Mouse (Mus musculus) spleen, postnatal 14 days (tissue): ENCODE measurements around the gene Gm10762.
"Not testable (repeated sequence)": the region's sequence is repeated elsewhere in the genome, so short reads cannot be mapped to it uniquely, and the experiment has no call there.

Experiments
- DNase-seq, 2 experiments: peaks; one replicate each; pipeline ENCODE4 v3.0.0; 2021 to 2022; ENCODE audit warnings: low spot score in 2 of 2

Gm10762 gene

DNA sequence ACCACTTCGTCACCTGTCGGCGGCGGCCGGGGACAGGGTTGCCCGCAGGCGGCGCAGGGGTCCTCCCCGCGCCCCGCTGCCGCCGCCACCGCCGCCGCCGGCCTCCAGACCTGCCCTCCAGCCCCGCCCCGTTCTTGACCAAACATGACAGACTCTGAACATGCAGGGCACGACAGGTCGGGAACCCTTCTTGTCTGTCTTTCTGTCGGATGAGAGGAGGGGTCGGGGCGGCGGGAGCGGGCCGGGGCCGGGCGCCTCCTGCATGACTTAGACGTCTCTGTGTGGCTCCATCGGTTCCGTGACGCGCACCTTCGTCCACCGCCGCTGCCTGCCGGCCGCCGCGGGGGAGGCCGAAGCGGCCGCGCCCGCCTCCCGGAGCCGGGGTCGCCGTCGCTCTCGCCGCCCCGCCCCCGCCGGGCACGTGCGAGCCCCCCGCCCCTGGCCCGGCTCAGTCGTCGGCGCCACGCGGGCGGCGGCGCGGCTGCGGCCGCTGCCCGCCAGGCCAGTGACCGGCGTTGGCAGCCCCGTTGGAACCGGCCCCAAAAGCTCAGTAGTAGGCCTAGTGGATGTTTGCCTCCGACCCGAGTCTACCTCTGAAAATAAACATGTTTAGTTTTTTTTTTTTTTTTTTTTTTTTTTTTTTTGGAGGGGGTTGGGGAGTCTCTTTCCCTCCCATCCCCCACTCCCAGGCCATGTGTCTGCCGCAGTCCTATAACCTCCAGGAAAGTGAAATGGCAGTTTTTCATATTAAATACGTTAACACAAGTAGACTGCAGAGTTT, at the start of gene Gm10762:
Gene Gm10762, minus strand, starts transcription at position 65 of the 781 bp plus-strand sequence.
- peak; percentile 71 to 72 for DNase-seq

DNA sequence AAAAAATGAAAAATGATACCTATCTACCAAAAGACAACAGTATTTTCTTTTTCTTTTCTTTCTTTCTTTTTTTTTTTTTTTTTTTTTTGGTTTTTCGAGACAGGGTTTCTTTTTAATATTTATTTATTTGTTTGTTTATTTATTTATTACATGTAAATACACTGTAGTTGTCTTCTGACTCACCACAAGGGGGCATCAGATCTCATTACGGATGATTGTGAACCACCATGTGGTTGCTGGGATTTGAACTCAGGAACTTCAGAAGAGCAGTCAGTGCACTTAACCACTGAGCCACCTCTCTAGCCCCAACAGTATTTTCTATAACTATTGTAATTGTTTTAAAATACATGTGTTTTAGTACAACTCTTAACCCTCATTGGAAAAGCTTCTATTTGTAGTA, 41.3 kb upstream of the Gm10762 start:
- not testable (repeated sequence) for DNase-seq

DNA sequence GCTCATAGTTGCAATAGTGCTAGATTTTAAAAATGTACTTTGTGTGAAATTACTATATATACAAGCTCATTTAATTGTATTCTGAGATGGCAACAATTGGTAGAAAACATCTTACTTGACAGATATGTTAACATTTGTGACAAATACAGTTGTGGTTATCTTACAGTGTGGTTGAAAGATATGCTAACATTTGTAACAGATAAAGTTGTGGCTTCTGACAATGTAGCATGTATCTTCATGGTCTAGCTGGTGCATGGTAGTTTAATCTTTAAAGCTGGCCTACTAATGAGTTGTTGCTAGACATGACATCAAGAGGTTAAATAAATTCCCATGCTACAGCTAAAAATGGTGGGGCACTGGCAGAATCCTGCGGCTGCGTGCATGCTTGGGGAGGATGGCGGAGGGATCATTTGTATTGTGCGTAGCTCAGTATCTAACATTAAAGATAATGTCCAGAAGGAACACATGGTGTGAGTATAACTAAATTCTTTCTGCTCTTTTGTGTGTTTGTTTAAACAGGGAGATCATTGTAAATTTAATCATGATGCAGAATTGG, 38.7 kb upstream of the Gm10762 start:
- no peak for DNase-seq

DNA sequence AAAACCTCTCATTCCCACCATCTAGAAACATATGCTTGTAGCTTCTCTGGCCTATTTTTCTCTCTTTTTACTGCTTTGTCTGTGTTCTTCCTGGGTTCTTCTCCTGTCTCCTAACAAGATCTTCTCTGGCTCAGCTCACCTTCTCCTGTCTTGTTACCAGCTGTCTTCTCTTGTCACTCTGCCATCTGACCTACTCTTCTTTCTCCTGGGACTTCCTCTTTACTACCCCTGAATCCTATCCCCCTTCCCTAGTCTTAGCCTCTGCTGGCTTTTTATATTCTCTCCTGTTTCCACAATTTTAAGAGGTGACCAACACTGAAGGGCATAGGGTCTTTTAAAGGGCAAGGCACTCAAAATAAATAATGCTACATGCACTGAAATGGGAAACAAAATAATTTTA, 37.3 kb upstream of the Gm10762 start:
- DNase-seq: no peak

DNA sequence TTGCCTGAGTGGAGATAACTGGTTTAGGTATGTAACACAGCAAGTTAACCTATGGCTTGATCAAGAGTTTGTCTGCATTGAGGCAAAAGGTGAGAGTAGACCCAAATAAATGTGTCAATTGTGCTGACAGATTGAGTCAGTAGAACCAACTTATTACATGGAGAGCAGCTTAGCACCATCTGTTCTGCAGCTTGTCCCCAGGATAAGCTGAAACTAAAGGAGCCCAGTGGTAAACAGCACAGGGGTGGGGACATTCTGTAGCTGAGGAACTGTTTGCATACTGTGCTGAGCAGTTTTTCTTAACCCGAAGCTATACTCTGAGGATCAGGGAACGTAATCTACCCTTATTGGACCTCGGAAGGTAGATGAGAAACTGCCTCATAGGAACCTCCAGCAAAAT, 17.2 kb upstream of the Gm10762 start:
- DNase-seq: no peak

DNA sequence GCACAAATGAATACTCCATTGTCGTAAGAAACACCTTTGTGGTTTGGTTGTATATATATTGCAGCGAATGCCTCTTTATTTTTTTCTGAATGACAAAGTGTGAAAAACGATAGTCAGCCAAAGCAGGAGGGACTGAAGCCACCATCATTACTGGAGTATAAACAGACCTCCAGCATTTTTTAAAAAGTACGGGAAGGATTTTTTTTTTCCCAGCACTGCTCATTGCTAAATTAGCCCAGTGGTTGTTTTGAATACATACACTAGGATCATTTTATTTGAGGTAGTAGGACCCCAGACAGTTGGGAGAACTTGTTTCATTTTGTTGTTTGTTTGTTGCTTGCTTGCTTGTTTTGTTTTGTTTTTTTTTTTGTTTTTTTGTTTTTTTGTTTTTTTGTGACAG, 8.0 kb upstream of the Gm10762 start:
- no peak for DNase-seq

DNA sequence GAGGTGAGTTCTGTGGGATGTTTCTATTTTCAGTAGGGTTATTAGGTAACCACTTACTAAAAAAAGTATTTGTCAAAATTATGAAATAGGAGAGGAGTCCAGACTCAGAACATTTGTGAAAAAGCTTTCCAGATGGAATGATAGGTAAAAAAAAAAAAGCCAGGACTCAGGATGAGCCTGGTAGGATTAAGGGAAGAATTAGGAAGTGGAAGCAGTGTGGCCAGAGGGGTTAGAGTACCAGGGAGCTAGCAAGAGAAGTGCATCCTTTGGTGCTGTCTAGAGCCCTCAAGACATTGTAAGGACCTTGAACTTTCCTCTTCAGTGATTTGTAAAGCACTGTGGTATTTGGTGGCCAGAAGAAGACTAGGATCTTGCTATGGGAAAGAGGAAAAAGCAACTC, 4.8 kb upstream of the Gm10762 start:
- DNase-seq: no peak

DNA sequence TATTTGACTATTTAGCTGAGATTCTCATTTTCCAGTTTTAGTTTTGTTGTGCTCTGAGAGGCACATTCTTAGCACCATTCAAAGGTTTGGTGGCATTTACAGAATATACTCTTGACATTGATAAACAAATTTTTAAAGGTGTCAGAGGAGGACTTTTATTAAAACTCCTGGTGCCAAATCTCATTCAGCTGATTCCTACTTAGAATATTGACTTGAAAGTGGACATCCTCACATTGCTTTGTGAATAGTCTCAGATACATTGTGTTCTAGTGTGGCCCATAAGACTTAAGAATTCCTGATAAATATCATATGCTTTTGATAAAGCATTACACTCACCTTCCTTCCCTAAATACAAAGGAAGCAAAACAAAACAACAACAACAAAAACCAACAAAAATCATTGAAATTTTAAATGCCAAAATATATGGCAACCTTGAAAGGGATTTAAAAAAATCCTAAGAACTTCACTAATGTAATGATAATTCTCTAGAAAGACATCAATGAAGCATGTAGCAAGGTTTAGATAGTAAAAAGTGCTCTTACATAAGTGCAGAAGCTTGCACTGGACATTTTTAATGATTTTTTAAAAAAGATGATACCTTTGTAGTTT, 1.1 kb upstream of the Gm10762 start:
- no peak for DNase-seq

DNA sequence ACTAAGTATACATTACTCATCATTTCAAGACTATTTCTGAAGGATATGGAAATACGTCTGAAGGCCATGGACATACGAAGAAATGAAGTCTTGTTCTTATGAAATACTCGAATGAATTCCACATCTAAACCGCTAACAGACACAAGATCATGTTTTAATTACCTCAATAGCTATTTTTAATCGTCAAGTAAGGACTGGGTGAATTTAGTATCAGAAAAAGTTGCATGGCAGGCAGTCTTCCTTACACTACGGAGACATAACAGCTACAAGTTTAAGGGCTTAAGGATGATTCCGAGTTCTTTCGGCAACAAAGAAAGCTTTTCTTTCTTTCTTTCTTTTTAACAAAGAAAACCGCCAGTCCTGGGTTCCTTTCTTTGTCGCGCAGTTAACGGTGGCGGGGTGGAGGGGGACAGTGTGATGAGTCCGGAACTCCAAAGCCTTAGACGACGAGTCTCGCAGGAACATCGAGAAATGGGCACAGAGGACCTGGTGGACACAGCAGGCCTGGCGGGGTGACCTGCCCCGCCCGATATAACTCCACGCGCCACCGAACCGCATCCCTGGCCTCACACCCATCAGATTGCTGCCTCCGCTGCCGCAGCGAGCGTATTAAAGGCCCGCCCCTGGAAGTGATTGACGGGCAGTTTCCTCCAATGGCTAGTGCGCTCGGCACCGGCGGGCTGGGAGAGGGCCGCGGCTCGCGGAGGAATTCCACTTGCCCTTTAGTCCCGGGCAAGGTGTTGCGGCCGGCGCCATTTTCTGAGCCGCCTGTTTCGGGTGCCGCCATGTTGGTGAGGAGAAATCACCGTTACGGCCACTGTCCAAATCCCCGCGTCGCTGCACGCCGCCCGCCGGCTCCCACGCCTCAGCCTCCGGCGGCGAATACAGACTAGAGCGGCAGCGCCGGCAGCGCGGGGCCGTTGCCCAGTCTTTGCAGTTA, 614 bp downstream of the Gm10762 start, which contains the start of gene Zc3h6:
Gene Zc3h6, plus strand, starts transcription at position 762 of the 940 bp plus-strand sequence.
- peak; percentile 98 to 99 for DNase-seq

DNA sequence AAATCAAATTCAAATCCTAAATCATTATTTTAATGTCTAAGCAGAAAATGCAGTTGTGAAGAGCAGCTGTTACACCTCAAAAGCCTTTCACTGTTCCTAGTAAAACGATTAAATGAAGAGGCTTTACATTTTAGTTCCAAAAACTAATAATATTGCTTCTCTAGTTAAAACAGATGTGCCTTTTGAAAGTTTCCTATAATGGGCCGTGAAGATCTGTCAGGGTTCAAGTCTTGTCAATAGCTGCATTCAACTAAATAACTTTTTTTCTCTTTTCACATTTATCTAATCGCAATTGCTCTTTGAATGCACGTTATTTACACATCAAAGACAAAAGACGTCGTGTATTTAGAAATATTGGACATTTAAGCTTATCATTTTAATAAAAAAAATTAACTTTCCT, 1.3 kb downstream of the Gm10762 start:
- DNase-seq: no peak

DNA sequence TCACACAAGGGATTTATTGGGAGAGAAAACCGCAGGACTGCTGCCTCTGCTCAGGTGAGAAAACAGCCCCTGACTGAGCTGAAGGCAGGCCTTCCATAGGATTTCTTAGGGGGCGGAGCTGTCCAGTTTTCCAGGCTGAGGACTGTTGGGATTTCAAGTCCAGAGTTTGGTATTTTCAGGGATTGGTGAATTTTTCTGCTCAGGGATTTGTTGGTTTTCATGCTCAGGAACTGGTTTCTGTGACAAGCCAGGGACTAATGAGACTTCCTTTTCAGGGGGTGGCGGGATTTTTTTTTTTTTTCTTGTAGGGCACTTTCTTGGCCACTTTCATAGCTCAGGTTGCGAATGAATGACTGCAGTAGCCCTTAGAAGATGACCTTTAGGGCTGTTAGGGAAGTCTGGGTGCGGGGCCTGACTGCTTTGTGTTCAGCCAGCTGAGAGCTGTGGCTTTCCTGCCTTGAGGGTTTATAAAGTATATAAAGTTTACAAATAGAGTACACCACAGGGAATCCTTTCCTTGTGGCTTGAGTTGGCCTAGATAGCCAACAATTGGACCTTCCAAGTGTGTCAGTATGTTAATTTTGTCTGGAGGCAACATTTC, 1.9 kb downstream of the Gm10762 start:
- no peak for DNase-seq

DNA sequence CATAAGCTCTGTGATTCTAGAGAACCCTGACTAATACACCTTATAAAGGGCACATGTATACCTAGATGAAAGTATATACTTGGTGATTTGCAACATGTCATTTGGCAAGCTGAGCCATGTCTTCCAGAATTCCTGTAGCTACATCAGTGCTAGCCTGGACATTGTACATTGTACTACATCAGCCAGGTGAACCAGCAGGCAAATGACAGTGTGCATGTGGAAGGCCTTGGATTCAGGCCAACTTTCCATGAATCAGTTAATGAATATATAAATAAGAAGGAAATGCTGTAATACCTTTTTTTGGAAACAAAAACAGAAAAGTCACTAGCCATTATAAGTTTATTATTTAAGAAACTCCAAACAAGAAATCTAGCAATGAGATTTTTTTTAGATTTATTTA, 13.3 kb downstream of the Gm10762 start:
- DNase-seq: no peak

DNA sequence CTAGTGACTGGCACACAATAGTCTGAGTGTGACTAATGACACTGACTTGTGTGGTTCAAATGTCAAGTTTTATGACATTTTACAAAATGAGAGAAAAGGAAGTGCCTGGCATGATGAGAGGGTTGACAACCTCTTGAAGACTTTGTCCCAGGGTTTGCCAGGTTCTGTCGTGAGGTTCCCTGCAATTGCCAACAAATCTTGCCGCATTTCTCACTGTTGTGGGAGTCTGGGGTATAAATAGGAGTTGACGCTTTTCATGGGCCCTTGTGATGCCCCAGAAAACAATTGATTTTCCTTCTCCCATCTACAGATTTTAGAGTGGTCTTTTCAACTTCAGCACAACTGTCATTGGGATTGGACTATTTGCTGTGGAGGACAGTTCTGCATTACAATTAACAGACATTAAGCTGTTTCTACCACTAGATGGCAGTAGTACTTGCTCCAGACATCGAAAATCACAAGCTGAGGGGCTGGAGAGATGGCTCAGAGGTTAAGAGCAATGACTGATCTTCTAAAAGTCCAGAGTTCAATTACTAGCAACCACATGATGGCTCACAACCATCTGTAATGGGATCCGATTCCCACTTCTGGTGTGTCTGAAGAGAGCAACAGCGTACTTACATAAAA, 19.4 kb downstream of the Gm10762 start:
- no peak for DNase-seq

DNA sequence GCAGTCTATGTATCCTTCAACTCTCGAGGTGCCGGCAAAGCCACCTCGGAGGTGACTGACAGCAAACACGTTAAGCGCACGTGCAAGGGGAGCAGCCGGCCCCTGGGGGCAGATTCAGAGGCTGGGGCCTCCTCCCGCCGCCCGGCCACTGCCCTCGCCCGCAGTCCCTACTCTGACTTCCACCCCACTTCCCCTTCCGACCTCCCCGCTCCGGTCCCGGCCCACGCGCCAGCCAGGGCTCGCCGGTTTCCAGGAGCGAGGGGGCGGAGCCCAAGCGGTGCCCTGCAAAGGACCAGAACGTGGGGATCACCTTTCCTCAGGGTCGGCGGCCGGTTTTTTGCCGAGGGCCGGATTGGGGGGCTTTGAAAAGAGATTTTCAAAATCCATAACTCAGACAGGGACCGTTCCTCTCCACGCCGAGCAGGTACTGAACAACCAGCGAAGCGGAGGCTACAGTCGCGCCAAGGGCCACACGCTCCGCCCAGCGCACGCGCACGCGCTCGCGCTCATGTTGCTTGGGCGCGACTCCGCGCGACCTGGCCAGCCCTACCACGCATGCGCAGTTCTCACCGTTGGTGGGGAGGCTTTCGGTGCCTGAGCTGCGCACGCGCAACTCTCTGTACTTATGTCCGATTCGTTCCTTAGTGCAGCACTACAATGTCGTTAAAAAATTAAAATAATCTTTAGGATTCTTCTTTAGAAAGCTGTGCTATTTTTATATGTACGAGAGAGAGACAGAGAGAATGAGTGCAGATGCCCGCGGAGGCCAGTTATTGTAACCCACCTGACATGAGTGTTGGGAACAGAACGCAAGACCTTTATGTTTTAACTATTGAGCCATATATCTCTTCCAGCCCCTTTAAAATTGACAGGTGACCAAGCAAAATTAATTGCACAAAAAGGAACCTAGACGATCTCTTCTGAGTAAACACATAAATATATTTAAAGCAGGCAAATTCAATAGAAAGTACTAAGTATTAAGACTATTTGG, 23.7 kb downstream of the Gm10762 start, which contains the start of gene Zc3h8:
Gene Zc3h8, minus strand, starts transcription at position 540 of the 991 bp plus-strand sequence.
- peak; percentile 96 to 98 for DNase-seq

DNA sequence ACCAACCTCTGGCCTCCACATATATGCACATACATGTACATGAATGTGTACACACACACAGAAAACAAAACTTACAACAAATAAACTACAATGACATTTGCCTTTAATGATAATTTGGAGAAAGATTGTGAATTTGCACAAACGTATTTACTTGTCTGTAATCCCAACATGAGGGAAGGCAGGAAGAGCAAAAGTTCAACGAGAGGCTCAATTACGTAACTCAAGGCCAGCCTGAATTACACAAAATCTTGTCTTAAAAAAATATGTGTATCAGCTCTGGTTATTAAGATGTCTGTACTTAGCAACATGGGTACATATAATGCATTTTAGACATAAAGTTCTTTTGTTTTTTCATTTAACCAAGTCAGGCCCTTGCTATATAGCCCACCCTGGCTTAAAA, 31.3 kb downstream of the Gm10762 start:
- DNase-seq: no peak

DNA sequence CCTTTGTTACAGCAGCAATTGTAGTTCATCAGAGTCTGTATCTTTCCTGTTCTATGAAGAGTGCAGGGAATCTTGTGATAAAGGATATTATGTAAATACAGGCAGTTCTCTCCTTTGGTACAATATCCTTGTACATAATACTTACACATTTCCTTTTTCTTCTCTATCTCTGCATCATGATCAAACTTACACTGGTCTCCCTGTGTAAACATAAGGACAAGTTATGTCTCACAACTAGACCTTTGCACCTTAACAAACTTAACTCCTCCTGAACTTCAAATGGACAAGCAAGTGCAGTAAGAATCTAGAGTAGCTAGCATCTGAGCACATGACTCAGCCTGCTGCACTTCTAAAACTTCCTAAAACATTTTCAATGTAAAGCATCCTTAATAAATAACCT, 36.8 kb downstream of the Gm10762 start:
- no peak for DNase-seq

DNA sequence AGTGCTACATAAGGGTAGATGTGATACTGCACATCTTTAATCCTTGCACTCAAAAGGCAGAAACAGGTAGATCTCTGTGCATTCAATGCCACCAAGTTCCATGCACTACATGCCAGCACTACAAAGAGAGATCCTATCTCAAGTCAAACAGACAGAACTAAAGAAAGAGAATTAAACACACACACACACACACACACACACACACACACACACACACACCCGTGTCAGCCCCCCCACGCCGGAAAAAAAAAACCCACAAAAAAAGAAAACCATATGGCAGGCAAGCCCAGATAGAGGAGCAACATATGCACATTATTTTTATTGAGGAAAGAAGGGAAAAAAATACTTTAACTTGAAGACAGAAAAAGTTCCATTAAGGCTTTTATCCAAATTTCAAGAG, 39.1 kb downstream of the Gm10762 start:
- DNase-seq: no peak

DNA sequence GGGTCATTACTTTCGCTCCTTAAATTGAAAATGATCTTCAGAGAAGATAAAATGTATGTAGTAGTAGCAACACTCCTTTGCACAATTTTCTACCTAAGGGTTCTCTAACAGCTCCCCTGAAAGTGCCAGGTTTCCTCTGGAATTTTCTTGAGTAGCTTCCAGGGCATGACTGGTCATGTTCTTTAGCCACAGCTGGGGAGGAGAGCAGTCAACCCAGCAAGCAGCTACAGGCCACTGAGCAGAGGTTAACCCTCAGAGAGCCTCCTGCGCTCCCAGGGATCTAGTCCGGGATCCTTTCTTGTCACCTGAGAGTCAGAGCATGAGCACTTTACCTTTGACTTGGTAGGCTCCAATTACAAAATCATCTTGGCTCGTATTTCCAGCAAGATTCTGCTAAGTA, 42.7 kb downstream of the Gm10762 start:
- DNase-seq: no peak
